Mouse (Mus musculus): Measurements from ENCODE around the gene Ankrd36.

GRCm38 (mm10) chr11:5566506-5566905 is 3.0 kb upstream of the Ankrd36 start:
- TF ChIP-seq CTCF (IDR thresholded peaks at IDR 0.05; ENCODE audit: extremely low read depth, insufficient read length, insufficient replicate concordance, low read depth, low read length) (no peak), POLR2A (IDR thresholded peaks at IDR 0.05; ENCODE audit: low read depth, low read length) (no peak)

Data from small intestine, adult 2 months (tissue).